ENCODE assay signal across 21 mouse cellular contexts in the genomic region with DNA sequence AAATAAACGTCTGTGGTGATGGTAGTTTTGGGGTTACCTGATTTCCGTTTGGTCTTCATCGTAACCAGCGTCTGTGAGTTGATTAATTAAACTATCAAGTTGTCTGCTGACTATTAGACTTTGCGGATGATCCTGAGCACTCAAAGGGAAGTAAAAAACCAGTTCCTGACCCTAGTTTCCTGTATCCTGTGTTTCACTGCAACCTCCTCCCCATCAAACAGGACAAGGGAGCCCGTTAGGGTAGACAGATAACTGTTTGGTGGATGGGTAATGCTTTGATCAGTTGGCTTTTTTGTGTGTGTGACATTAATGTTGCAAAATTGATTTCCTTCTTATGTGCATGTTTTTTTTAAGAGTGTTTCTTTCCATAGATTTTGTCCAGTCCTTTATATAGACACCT. TPM values are rescaled to one million over a fixed set of nuclear protein-coding genes. Genes with fewer than 3 reads are reported as not detected.
A peak's percentile ranks its signal among the peaks of the same experiment; 100 is the strongest.
DNase-seq lines count a peak whose midpoint lies in the region; ATAC-seq and TF ChIP-seq lines count a peak whose summit lies in the region.
"Had no signal": no experiment of that assay in that cellular context is flagged by ENCODE, and none has a peak within 500 bp of the region (broad histone marks: within the 10 kb centered on the region; RNA-seq: fewer than 3 reads in every experiment).

No protein-coding gene starts in this region.

- TF ChIP-seq EP300 in heart, adult 2 months (IDR thresholded peaks at IDR 0.05; ENCODE audit: insufficient read depth, low read depth, low read length): no peak

- no peak for TF ChIP-seq POLR2A in heart, adult 2 months (IDR thresholded peaks at IDR 0.05; ENCODE audit: insufficient read depth, low read depth, low read length)

- H3K4me3 ChIP-seq in heart, adult 2 months: no peak overlapping the region
- no peak overlapping the region for H3K4me3 ChIP-seq in heart, embryonic 10.5 days
- H3K4me3 ChIP-seq: forebrain, embryonic 13.5 days; hindbrain, embryonic 12.5 days; limb, embryonic 15.5 days; liver, embryonic 15.5 days had no signal

- H3K9me3 ChIP-seq in heart, embryonic 10.5 days: no peaks in the 10 kb centered on the region
- H3K9me3 ChIP-seq: forebrain, embryonic 13.5 days; hindbrain, embryonic 12.5 days; limb, embryonic 15.5 days; liver, embryonic 15.5 days had no signal

- H3K79me2 ChIP-seq in heart, adult 2 months (replicated peaks; ENCODE audit: control insufficient read depth, insufficient read depth, low read length): peaks cover 2% of the 10 kb centered on the region

- H3K9ac ChIP-seq in heart, adult 2 months (ENCODE audit: low read depth, low read length): no peak overlapping the region
- H3K9ac ChIP-seq: forebrain, embryonic 13.5 days; hindbrain, embryonic 12.5 days; limb, embryonic 15.5 days; liver, embryonic 15.5 days had no signal

- 42% methylated on average over 6 of the region's 6 CpGs for WGBS in heart, adult 2 months
- WGBS in heart, embryonic 10.5 days: 75% methylated on average over 6 of the region's 6 CpGs

- intact Hi-C loops in heart, adult 2 months (cut with DNase I): loop anchor here (2.0 kb wide), 1 partner anchor 14 kb away; no protein-coding TSS in a partner anchor

- peaks cover 5% of the 10 kb centered on the region for H3K4me1 ChIP-seq in heart, adult 2 months (ENCODE audit: control insufficient read depth, insufficient read depth, low read length)
- H3K4me1 ChIP-seq in heart, embryonic 10.5 days: 0 out of 2 replicates have a peak, but pooled peaks cover 7% of the 10 kb centered on the region
- H3K4me1 ChIP-seq: forebrain, embryonic 13.5 days; hindbrain, embryonic 12.5 days; limb, embryonic 15.5 days had no signal

- no peak for TF ChIP-seq CTCF in heart, adult 2 months (IDR thresholded peaks at IDR 0.05)

- H3K36me3 ChIP-seq in heart, adult 2 months (ENCODE audit: control insufficient read depth, insufficient read depth, low read length): peaks cover 5% of the 10 kb centered on the region
- H3K36me3 ChIP-seq in heart, embryonic 10.5 days: peaks cover 3% of the 10 kb centered on the region; the same call in 1 of the 2 replicates
- H3K36me3 ChIP-seq: G1E; hindbrain, embryonic 12.5 days; limb, embryonic 15.5 days; liver, embryonic 15.5 days had no signal

- 0 out of 2 replicates have a peak overlapping the region, but pooled peaks have one; percentile 41 for H3K27ac ChIP-seq in heart, adult 2 months
- no peak overlapping the region for H3K27ac ChIP-seq in heart, embryonic 10.5 days
- H3K27ac ChIP-seq: forebrain, embryonic 13.5 days; hindbrain, embryonic 12.5 days; limb, embryonic 15.5 days; liver, embryonic 15.5 days had no signal

- ATAC-seq in activated CD4-positive, CD25-positive, alpha-beta regulatory T cell, adult 4 months: peak; percentile 34
- 0 out of 2 replicates have a peak, but pooled peaks have one; percentile 10 for ATAC-seq in megakaryocyte, adult 5-6 weeks (ENCODE audit: poor library complexity, severe bottlenecking)
- ATAC-seq: forebrain, embryonic 13.5 days had no signal

- H3K27me3 ChIP-seq in heart, adult 2 months (ENCODE audit: control insufficient read depth, insufficient read depth, low read length): 0 out of 2 replicates have a peak, but pooled peaks cover 1% of the 10 kb centered on the region
- no peaks in the 10 kb centered on the region for H3K27me3 ChIP-seq in heart, embryonic 10.5 days (ENCODE audit: insufficient read depth, poor library complexity, severe bottlenecking)
- H3K27me3 ChIP-seq: CH12.LX; forebrain, embryonic 13.5 days; hindbrain, embryonic 12.5 days; limb, embryonic 15.5 days; liver, embryonic 15.5 days; Patski had no signal

- DNase-seq in heart, adult 2 months: no peak
- no peak for DNase-seq in heart, embryonic 10.5 days (ENCODE audit: low spot score)
- peak; percentile 22 for DNase-seq in kidney, postnatal 14 days
- DNase-seq in kidney, adult 8-10 months: no peak
- no peak for DNase-seq in frontal cortex, adult 2 months (ENCODE audit: extremely low spot score in 1 of 2, low spot score in 1 of 2)
- DNase-seq: cerebellum, postnatal 36 days; gastrocnemius, postnatal 10 days; heart, postnatal 14 days; left cerebral cortex, postnatal 4 days; midbrain, embryonic 14.5 days; right cerebral cortex, postnatal 25 days; spleen, adult 18-20 months had no signal

RNA-seq across cellular contexts. Expression of a gene that starts 12.2 kb away (rescaled TPM):
- total RNA-seq in heart, adult 2 months (2021): 1 to 10 TPM; 4.4 to 5.0 TPM
- 1.7 and 3.5 TPM in 2 replicates for polyA plus RNA-seq in heart, adult 2 months (2012; rRNA removed)
- polyA plus RNA-seq in heart, embryonic 10.5 days (2016; fragmentation: Nextera tagmentation; extraction: Ambion mirVana): 9.3 and 9.4 TPM in 2 replicates
- polyA plus RNA-seq in activated CD4-positive, CD25-positive, alpha-beta regulatory T cell, adult 4 months (2017; shearing (Covaris generic)): 10 to 100 TPM in 1 of 2 experiments, 1 to 10 TPM in 1; 8.7 to 12.2 TPM
- 44.2 and 49.7 TPM in 2 replicates for total RNA-seq in megakaryocyte, adult 5-6 weeks (2015)
- 60.9 and 67.8 TPM in 2 replicates for total RNA-seq in megakaryocyte, adult 5-6 weeks (2017)
- 4.5 and 4.7 TPM in 2 replicates for polyA plus RNA-seq in frontal cortex, adult 2 months (2012; rRNA removed)
- polyA plus RNA-seq: G1E had no signal
